Mouse (Mus musculus): ENCODE measurements around the gene Iqcd. TPM values are rescaled to one million over a fixed set of nuclear protein-coding genes. Genes with fewer than 3 reads are reported as not detected.

Gene Iqcd
- total RNA-seq (2017) = not detected in 2 replicates

- ATAC-seq (replicated peaks in 1 of 2; ENCODE audit: insufficient read depth in 1 of 2, low FRiP score in 2 of 2, low TSS enrichment in 1 of 2, low read depth in 1 of 2, poor library complexity in 2 of 2, severe bottlenecking in 2 of 2) = peak; percentile 92 to 94
These were observed at the start of gene Iqcd, which contains the start of gene Tpcn1 for GRCm38 (mm10) chr5:120588569-120589094. Gene Iqcd (plus strand): TSS chr5:120589016. Gene Tpcn1 (minus strand): TSS chr5:120588673.

- no peak for ATAC-seq (replicated peaks in 1 of 2; ENCODE audit: insufficient read depth in 1 of 2, low FRiP score in 2 of 2, low TSS enrichment in 1 of 2, low read depth in 1 of 2, poor library complexity in 2 of 2, severe bottlenecking in 2 of 2)
These were observed 40.5 kb upstream of the Iqcd start for GRCm38 (mm10) chr5:120548236-120548850.

GRCm38 (mm10) chr5:120550137-120550536 lies 38.7 kb upstream of the Iqcd start:
- no peak for ATAC-seq (replicated peaks in 1 of 2; ENCODE audit: insufficient read depth in 1 of 2, low FRiP score in 2 of 2, low TSS enrichment in 1 of 2, low read depth in 1 of 2, poor library complexity in 2 of 2, severe bottlenecking in 2 of 2)

- ATAC-seq (replicated peaks in 1 of 2; ENCODE audit: insufficient read depth in 1 of 2, low FRiP score in 2 of 2, low TSS enrichment in 1 of 2, low read depth in 1 of 2, poor library complexity in 2 of 2, severe bottlenecking in 2 of 2) = no peak
These were observed 38.1 kb upstream of the Iqcd start for GRCm38 (mm10) chr5:120550673-120551072.

- ATAC-seq (replicated peaks in 1 of 2; ENCODE audit: insufficient read depth in 1 of 2, low FRiP score in 2 of 2, low TSS enrichment in 1 of 2, low read depth in 1 of 2, poor library complexity in 2 of 2, severe bottlenecking in 2 of 2) = no peak
These were observed 32.9 kb upstream of the Iqcd start for GRCm38 (mm10) chr5:120555871-120556270.

GRCm38 (mm10) chr5:120558041-120558440 lies 30.8 kb upstream of the Iqcd start:
- ATAC-seq (replicated peaks in 1 of 2; ENCODE audit: insufficient read depth in 1 of 2, low FRiP score in 2 of 2, low TSS enrichment in 1 of 2, low read depth in 1 of 2, poor library complexity in 2 of 2, severe bottlenecking in 2 of 2) = no peak

GRCm38 (mm10) chr5:120558762-120559161 lies 30.1 kb upstream of the Iqcd start:
- ATAC-seq (replicated peaks in 1 of 2; ENCODE audit: insufficient read depth in 1 of 2, low FRiP score in 2 of 2, low TSS enrichment in 1 of 2, low read depth in 1 of 2, poor library complexity in 2 of 2, severe bottlenecking in 2 of 2) = peak; percentile 55 to 77

- ATAC-seq (replicated peaks in 1 of 2; ENCODE audit: insufficient read depth in 1 of 2, low FRiP score in 2 of 2, low TSS enrichment in 1 of 2, low read depth in 1 of 2, poor library complexity in 2 of 2, severe bottlenecking in 2 of 2) = peak in 1 of 2 experiments; percentile 40; a peak in 2 of 4 replicates
These were observed 28.6 kb upstream of the Iqcd start for GRCm38 (mm10) chr5:120560129-120560615.

- ATAC-seq (replicated peaks in 1 of 2; ENCODE audit: insufficient read depth in 1 of 2, low FRiP score in 2 of 2, low TSS enrichment in 1 of 2, low read depth in 1 of 2, poor library complexity in 2 of 2, severe bottlenecking in 2 of 2) = peak; percentile 59 to 70
These were observed 28.1 kb upstream of the Iqcd start for GRCm38 (mm10) chr5:120560616-120561311.

GRCm38 (mm10) chr5:120562956-120563913 lies 25.6 kb upstream of the Iqcd start:
- no peak for ATAC-seq (replicated peaks in 1 of 2; ENCODE audit: insufficient read depth in 1 of 2, low FRiP score in 2 of 2, low TSS enrichment in 1 of 2, low read depth in 1 of 2, poor library complexity in 2 of 2, severe bottlenecking in 2 of 2)

GRCm38 (mm10) chr5:120563914-120564311 lies 24.9 kb upstream of the Iqcd start:
- no peak for ATAC-seq (replicated peaks in 1 of 2; ENCODE audit: insufficient read depth in 1 of 2, low FRiP score in 2 of 2, low TSS enrichment in 1 of 2, low read depth in 1 of 2, poor library complexity in 2 of 2, severe bottlenecking in 2 of 2)

GRCm38 (mm10) chr5:120565171-120565905 lies 23.5 kb upstream of the Iqcd start:
- ATAC-seq (replicated peaks in 1 of 2; ENCODE audit: insufficient read depth in 1 of 2, low FRiP score in 2 of 2, low TSS enrichment in 1 of 2, low read depth in 1 of 2, poor library complexity in 2 of 2, severe bottlenecking in 2 of 2) = no peak

GRCm38 (mm10) chr5:120566101-120566500 lies 22.7 kb upstream of the Iqcd start:
- no peak for ATAC-seq (replicated peaks in 1 of 2; ENCODE audit: insufficient read depth in 1 of 2, low FRiP score in 2 of 2, low TSS enrichment in 1 of 2, low read depth in 1 of 2, poor library complexity in 2 of 2, severe bottlenecking in 2 of 2)

GRCm38 (mm10) chr5:120566681-120567252 lies 22.0 kb upstream of the Iqcd start:
- no peak for ATAC-seq (replicated peaks in 1 of 2; ENCODE audit: insufficient read depth in 1 of 2, low FRiP score in 2 of 2, low TSS enrichment in 1 of 2, low read depth in 1 of 2, poor library complexity in 2 of 2, severe bottlenecking in 2 of 2)

- no peak for ATAC-seq (replicated peaks in 1 of 2; ENCODE audit: insufficient read depth in 1 of 2, low FRiP score in 2 of 2, low TSS enrichment in 1 of 2, low read depth in 1 of 2, poor library complexity in 2 of 2, severe bottlenecking in 2 of 2)
These were observed 21.5 kb upstream of the Iqcd start for GRCm38 (mm10) chr5:120567253-120567701.

GRCm38 (mm10) chr5:120567761-120568211 lies 21.0 kb upstream of the Iqcd start:
- no peak for ATAC-seq (replicated peaks in 1 of 2; ENCODE audit: insufficient read depth in 1 of 2, low FRiP score in 2 of 2, low TSS enrichment in 1 of 2, low read depth in 1 of 2, poor library complexity in 2 of 2, severe bottlenecking in 2 of 2)

All from hematopoietic stem cell, adult 5-6 weeks (primary cell).